Mouse (Mus musculus) CH12.LX (cell line): ENCODE measurements at regions not wholly inside any gene's neighbourhood (a gene's known extent, or its start where the extent isn't known, plus 50 kb on each side); places are given as distances from the start of the nearest gene placed in this dataset.

Source experiments
- CHD1 ChIP-seq: IDR thresholded peaks from 2 replicates; pipeline ENCODE4 v1.6.1; 2012; ENCODE audit warnings: low read depth, low read length, improper control_type of control experiment, inconsistent platforms
- CTCF ChIP-seq, 2 experiments: IDR thresholded peaks in 1 of 2; conservative IDR thresholded peaks in 1 of 2; 2 replicates each; pipeline ENCODE4 v1.5.1; 2011 to 2012; ENCODE audit warnings: low read depth in 2 of 2, low read length in 2 of 2, improper control_type of control experiment in 1 of 2, inconsistent platforms in 1 of 2, mild to moderate bottlenecking in 1 of 2, moderate library complexity in 1 of 2
- ELF1 ChIP-seq: IDR thresholded peaks from 2 replicates; pipeline ENCODE4 v1.6.1; 2014; ENCODE audit warnings: low read depth, mild to moderate bottlenecking, inconsistent platforms, low read length, improper control_type of control experiment
- EP300 ChIP-seq: IDR thresholded peaks from 2 replicates; pipeline ENCODE4 v1.6.1; 2011; ENCODE audit warnings: low read length, improper control_type of control experiment
- ETS1 ChIP-seq: conservative IDR thresholded peaks from 2 replicates; pipeline ENCODE4 v1.6.1; 2012; ENCODE audit warnings: low read depth, mild to moderate bottlenecking, inconsistent platforms, low read length, improper control_type of control experiment, moderate library complexity
- HCFC1 ChIP-seq: IDR thresholded peaks from 2 replicates; pipeline ENCODE4 v1.6.1; 2012; ENCODE audit warnings: low read depth, mild to moderate bottlenecking, inconsistent platforms, low read length, improper control_type of control experiment
- KAT2A ChIP-seq: IDR thresholded peaks from 2 replicates; pipeline ENCODE4 v1.6.1; 2012; ENCODE audit warnings: low read length, improper control_type of control experiment, inconsistent platforms; ENCODE audit not compliant: insufficient replicate concordance
- NELFE ChIP-seq: IDR thresholded peaks from 2 replicates; pipeline ENCODE4 v1.6.1; 2011; ENCODE audit warnings: low read depth, low read length, improper control_type of control experiment
- NRF1 ChIP-seq: IDR thresholded peaks from 2 replicates; pipeline ENCODE4 v1.6.1; 2014; ENCODE audit warnings: low read depth, mild to moderate bottlenecking, inconsistent platforms, low read length, improper control_type of control experiment, moderate library complexity
- POLR2AphosphoS2 ChIP-seq: IDR thresholded peaks from 2 replicates; pipeline ENCODE4 v1.6.1; 2011; ENCODE audit warnings: low read depth, low read length, improper control_type of control experiment
- SMC3 ChIP-seq: IDR thresholded peaks from 2 replicates; pipeline ENCODE4 v1.6.1; 2011; ENCODE audit warnings: low read depth, low read length, improper control_type of control experiment
- TCF12 ChIP-seq: IDR thresholded peaks from 2 replicates; pipeline ENCODE4 v1.6.1; 2014; ENCODE audit warnings: low read depth, mild to moderate bottlenecking, inconsistent platforms, low read length, improper control_type of control experiment
- UBTF ChIP-seq: IDR thresholded peaks from 2 replicates; pipeline ENCODE4 v1.6.1; 2012; ENCODE audit warnings: low read depth, mild to moderate bottlenecking, inconsistent platforms, low read length, improper control_type of control experiment, moderate library complexity
- ZC3H11A ChIP-seq: IDR thresholded peaks from 2 replicates; pipeline ENCODE4 v1.6.1; 2012; ENCODE audit warnings: low read depth, mild to moderate bottlenecking, inconsistent platforms, low read length, improper control_type of control experiment

- peak; percentile 37; the same call in 1 of the 2 replicates for TF ChIP-seq TCF12
- TF ChIP-seq CTCF (conservative IDR thresholded peaks at IDR 0.05 in 1 of 2, IDR thresholded peaks at IDR 0.05 in 1 of 2; ENCODE audit: low read depth in 2 of 2, low read length in 2 of 2), result no peak
- no peak for TF ChIP-seq CHD1
- no peak for TF ChIP-seq ELF1
- no peak for TF ChIP-seq UBTF
- TF ChIP-seq EP300, result peak; percentile 58; the same call in 1 of the 2 replicates
- peak; percentile 43; the same call in 1 of the 2 replicates for TF ChIP-seq ETS1
- no peak for TF ChIP-seq POLR2AphosphoS2
- no peak for TF ChIP-seq NELFE
- TF ChIP-seq KAT2A, result no peak
- TF ChIP-seq HCFC1, result no peak
- no peak for TF ChIP-seq SMC3
- no peak for TF ChIP-seq NRF1
- TF ChIP-seq ZC3H11A, result no peak
Measured at GRCm38 (mm10) chr1:154103597-154103923, 97.4 kb upstream of the Zfp648 start.
